In genomic region chr1:193122793-193123192, GRCm38 (mm10) we compare ENCODE assay signal across 19 mouse cellular contexts. TPM values are rescaled to one million over a fixed set of nuclear protein-coding genes. Genes with fewer than 3 reads are reported as not detected.
DNase-seq lines count a peak whose midpoint lies in the region; ATAC-seq and TF ChIP-seq lines count a peak whose summit lies in the region.
"Had no signal": no experiment of that assay in that cellular context is flagged by ENCODE, and none has a peak within 500 bp of the region (broad histone marks: within the 10 kb centered on the region; RNA-seq: fewer than 3 reads in every experiment).

No protein-coding gene starts in this region.

- no peak overlapping the region for H3K4me3 ChIP-seq in left cerebral cortex, adult 2 months
- H3K4me3 ChIP-seq in layer of hippocampus, adult 2 months, result no peak overlapping the region
- H3K4me3 ChIP-seq: forebrain, embryonic 10.5 days; hindbrain, embryonic 15.5 days; liver, embryonic 12.5 days; midbrain, embryonic 13.5 days; myocyte had no signal

- intact Hi-C loops in left cerebral cortex, adult 2 months (cut with DNase I), result loop anchor here (2.0 to 10.0 kb wide), 3 partner anchors 32 to 218 kb away; no protein-coding TSS in a partner anchor

- peak overlapping the region; percentile 60; the same call in 1 of the 2 replicates for H3K27ac ChIP-seq in left cerebral cortex, adult 2 months
- H3K27ac ChIP-seq in layer of hippocampus, adult 2 months, result no peak overlapping the region
- H3K27ac ChIP-seq: forebrain, embryonic 10.5 days; hindbrain, embryonic 15.5 days; liver, embryonic 12.5 days; midbrain, embryonic 13.5 days had no signal

- ATAC-seq in megakaryocyte progenitor cell, adult 5-6 weeks (replicated peaks; ENCODE audit: poor library complexity), result no peak
- ATAC-seq: liver, embryonic 12.5 days; midbrain, embryonic 13.5 days had no signal

- no peak for TF ChIP-seq CTCF in left cerebral cortex, adult 2 months (IDR thresholded peaks at IDR 0.05)
- no peak for TF ChIP-seq CTCF in layer of hippocampus, adult 2 months (conservative IDR thresholded peaks at IDR 0.05)

- peak; percentile 20 for DNase-seq in gastrocnemius, postnatal 25 days
- no peak for DNase-seq in gastrocnemius, adult 8-10 months (ENCODE audit: low spot score in 2 of 2)
- DNase-seq in Muller cell, postnatal 12 days (ENCODE audit: inconsistent ontology term), result peak; percentile 1
- peak in 1 of 2 experiments; percentile 37 for DNase-seq in left cerebral cortex, adult 2 months (ENCODE audit: extremely low spot score in 1 of 2, low spot score in 2 of 2)
- DNase-seq in thymus, postnatal 0 days (ENCODE audit: low spot score), result peak; percentile 86
- no peak for DNase-seq in layer of hippocampus, adult 2 months (ENCODE audit: low spot score in 2 of 2)
- DNase-seq: cerebellum, adult 9-10 months; heart, postnatal 14 days; kidney, adult 11 months; kidney, postnatal 14 days; lung, embryonic 14.5 days; lung, postnatal 4 days; retina, postnatal 1 day had no signal

RNA-seq across cellular contexts. Expression of gene Diexf, which starts 7.3 kb away (rescaled TPM):
- 10 to 100 TPM in 1 of 2 experiments, 1 to 10 TPM in 1; 6.2 to 10.0 TPM for total RNA-seq in gastrocnemius, postnatal 25 days (2021)
- total RNA-seq in gastrocnemius, adult 8-10 months (2022), result 10 to 100 TPM in 1 of 4 experiments, 1 to 10 TPM in 3; 6.6 to 10.2 (median 8.1) TPM
- 10 to 100 TPM; 20.9 to 25.5 TPM for total RNA-seq in left cerebral cortex, adult 2 months (2021)
- 10.2 and 12.9 TPM in 2 replicates for polyA plus RNA-seq in thymus, postnatal 0 days (2015; fragmentation: Nextera tagmentation; extraction: Ambion mirVana)
- total RNA-seq in layer of hippocampus, adult 2 months (2021), result 10 to 100 TPM; 22.9 to 24.8 TPM
- total RNA-seq in megakaryocyte progenitor cell, adult 5-6 weeks (2015), result 11.3 and 15.1 TPM in 2 replicates
- 20.7 and 33.6 TPM in 2 replicates for total RNA-seq in megakaryocyte progenitor cell, adult 5-6 weeks (2017)

RNA-seq across cellular contexts. Expression of gene Irf6, which starts 30.1 kb away (rescaled TPM):
- total RNA-seq in gastrocnemius, postnatal 25 days (2021), result 1 to 10 TPM; 1.2 to 1.3 TPM
- total RNA-seq in gastrocnemius, adult 8-10 months (2022), result 1 to 10 TPM in 1 of 4 experiments, under 1 TPM in 3; 0.44 to 1.1 (median 0.63) TPM
- total RNA-seq in left cerebral cortex, adult 2 months (2021), result 1 to 10 TPM in 1 of 2 experiments, under 1 TPM in 1; 0.68 to 1.1 TPM
- polyA plus RNA-seq in thymus, postnatal 0 days (2015; fragmentation: Nextera tagmentation; extraction: Ambion mirVana), result 9.4 and 10.0 TPM in 2 replicates
- total RNA-seq in layer of hippocampus, adult 2 months (2021), result under 1 TPM; 0.49 to 0.66 TPM
- total RNA-seq in megakaryocyte progenitor cell, adult 5-6 weeks (2015), result 0.10 and 0.89 TPM in 2 replicates
- 0.10 and 0.46 TPM in 2 replicates for total RNA-seq in megakaryocyte progenitor cell, adult 5-6 weeks (2017)

RNA-seq across cellular contexts. Expression of gene A130010J15Rik, which starts 45.1 kb away (rescaled TPM):
- total RNA-seq in gastrocnemius, postnatal 25 days (2021), result 1 to 10 TPM; 2.3 to 3.1 TPM
- total RNA-seq in gastrocnemius, adult 8-10 months (2022), result 1 to 10 TPM; 2.6 to 4.8 (median 3.0) TPM
- total RNA-seq in left cerebral cortex, adult 2 months (2021), result 1 to 10 TPM; 3.4 to 3.5 TPM
- polyA plus RNA-seq in thymus, postnatal 0 days (2015; fragmentation: Nextera tagmentation; extraction: Ambion mirVana), result 13.7 and 14.4 TPM in 2 replicates
- 1 to 10 TPM; 5.1 to 5.3 TPM for total RNA-seq in layer of hippocampus, adult 2 months (2021)
- 5.1 and 6.5 TPM in 2 replicates for total RNA-seq in megakaryocyte progenitor cell, adult 5-6 weeks (2015)
- total RNA-seq in megakaryocyte progenitor cell, adult 5-6 weeks (2017), result 11.8 and 14.0 TPM in 2 replicates

Comparison
In these comparisons a context has a peak if more than half of its experiments do, and no peak if none do; other contexts are left out.
1. DNase-seq: peak in gastrocnemius, postnatal 25 days (single experiment), Muller cell, postnatal 12 days (single experiment) and thymus, postnatal 0 days (single experiment); none in gastrocnemius, adult 8-10 months (0 of 2) and layer of hippocampus, adult 2 months (0 of 2).